Mouse (Mus musculus): ENCODE data around the gene Sv2c. TPM values are rescaled to one million over a fixed set of nuclear protein-coding genes. Genes with fewer than 3 reads are reported as not detected.
A peak's percentile ranks its signal among the peaks of the same experiment; 100 is the strongest.

Gene Sv2c
- polyA plus RNA-seq (2015; fragmentation: Nextera tagmentation; extraction: Ambion mirVana) = 26.8 and 32.3 TPM in 2 replicates

DNA sequence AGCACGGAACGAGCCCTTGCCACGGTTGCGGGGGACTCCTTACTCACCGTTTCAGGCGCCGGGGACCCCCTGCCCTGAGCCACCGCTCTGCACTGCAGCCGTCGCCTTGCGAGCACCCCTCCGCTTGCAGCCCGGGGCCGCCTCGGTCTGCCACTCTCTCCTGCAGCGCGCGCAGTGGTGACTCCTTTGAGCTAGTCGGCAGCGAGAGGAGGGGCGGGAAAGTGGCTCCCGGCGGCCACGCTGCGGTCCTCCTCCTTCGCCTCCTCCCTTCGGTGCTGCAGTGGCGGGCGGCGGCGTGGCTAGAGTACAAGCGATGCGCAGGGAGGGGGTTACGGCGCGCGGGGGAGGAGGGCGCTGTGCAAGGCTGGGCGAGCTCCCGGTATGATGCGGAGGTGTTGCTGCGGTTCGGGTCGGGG lies at the start of gene Sv2c:
TSS of gene Sv2c (minus strand) at position 177 of the 416 bp plus-strand sequence.
- Histone ChIP-seq H3K27ac (replicated peaks) (peak within 1 kb of the TSS; percentile 91), H3K36me3 (no peaks in the 10 kb centered on the region), H3K4me1 (replicated peaks) (peaks cover 49% of the 10 kb centered on the region), H3K27me3 (peaks cover 54% of the 10 kb centered on the region), H3K4me3 (peak within 1 kb of the TSS; percentile 55), H3K9ac (peak within 1 kb of the TSS; percentile 75), H3K9me3 (no peaks in the 10 kb centered on the region), H3K4me2 (peak within 1 kb of the TSS; percentile 75)
- 1% methylated on average over 40 of the region's 44 CpGs for WGBS
- peak; percentile 69 for ATAC-seq (ENCODE audit: low read depth)

DNA sequence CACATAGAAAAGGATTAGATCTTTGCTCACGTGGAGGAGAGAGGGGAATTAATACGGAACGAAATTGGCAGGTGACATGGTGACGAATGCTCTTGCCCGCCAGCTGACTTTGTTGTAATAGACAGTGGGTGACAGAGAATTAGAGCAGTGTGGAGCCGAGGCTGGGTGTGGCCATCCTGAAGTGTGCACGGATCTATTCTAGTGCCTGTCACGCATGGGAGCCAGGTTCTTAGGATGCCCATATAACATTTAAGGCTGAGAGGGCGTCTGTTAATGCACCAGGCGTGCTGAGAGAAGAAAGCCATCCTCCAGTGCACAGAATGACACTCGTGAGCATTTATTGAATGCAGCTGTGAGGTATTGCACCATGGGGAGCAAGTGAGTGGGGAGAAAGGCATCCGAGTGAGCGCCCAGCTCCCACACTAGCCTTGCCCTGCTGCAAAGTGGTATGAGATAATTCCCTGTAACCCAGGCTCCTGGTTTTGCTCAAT lies 48.3 kb upstream of the Sv2c start:
- Histone ChIP-seq H3K27me3 (no peaks in the 10 kb centered on the region), H3K9ac (no peak overlapping the region), H3K4me1 (replicated peaks) (peaks cover 19% of the 10 kb centered on the region), H3K4me2 (peak overlapping the region; percentile 39), H3K27ac (replicated peaks) (peak overlapping the region; percentile 84), H3K4me3 (no peak overlapping the region), H3K36me3 (no peaks in the 10 kb centered on the region), H3K9me3 (no peaks in the 10 kb centered on the region)
- ATAC-seq (ENCODE audit: low read depth) = peak; percentile 64; the same call in 1 of the 2 replicates
- WGBS = 38% methylated on average over 13 of the region's 13 CpGs

DNA sequence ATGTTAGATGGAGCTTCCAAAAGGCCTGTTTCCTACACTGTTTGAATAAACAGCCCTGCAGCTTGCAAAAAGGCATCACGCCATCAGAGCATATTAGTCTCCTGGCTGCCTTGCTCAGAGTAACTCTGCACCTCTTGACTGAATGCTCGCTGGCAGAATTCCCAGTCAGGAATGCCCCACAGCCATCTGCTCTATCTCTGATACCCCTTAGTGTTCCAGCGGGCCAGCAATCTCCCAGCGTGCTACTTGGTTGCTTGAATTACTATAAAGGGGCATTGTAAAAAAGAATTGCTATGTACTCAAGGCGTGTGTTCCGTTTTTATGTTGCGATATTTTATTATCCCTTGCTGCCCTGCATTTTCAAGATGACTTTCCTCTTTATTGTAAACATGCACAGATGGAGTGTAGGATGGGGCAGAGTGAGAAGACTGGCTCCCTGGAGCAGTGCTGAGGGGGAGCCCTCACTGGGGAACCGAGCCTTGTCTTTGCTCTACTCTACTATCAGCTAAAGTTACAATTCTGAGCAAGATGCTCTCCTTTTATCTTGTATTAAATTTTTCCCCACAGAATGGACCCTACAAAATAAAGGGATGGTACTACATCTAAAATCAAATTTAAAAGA lies 43.3 kb upstream of the Sv2c start:
- Histone ChIP-seq H3K4me2 (peak overlapping the region; percentile 11; the same call in 1 of the 2 replicates), H3K9ac (no peak overlapping the region), H3K4me3 (no peak overlapping the region), H3K4me1 (replicated peaks) (peaks cover 35% of the 10 kb centered on the region), H3K9me3 (no peaks in the 10 kb centered on the region), H3K36me3 (no peaks in the 10 kb centered on the region), H3K27me3 (no peaks in the 10 kb centered on the region), H3K27ac (replicated peaks) (peak overlapping the region; percentile 85)
- WGBS = 27% methylated on average over 8 of the region's 8 CpGs
- peak; percentile 92 for ATAC-seq (ENCODE audit: low read depth)

DNA sequence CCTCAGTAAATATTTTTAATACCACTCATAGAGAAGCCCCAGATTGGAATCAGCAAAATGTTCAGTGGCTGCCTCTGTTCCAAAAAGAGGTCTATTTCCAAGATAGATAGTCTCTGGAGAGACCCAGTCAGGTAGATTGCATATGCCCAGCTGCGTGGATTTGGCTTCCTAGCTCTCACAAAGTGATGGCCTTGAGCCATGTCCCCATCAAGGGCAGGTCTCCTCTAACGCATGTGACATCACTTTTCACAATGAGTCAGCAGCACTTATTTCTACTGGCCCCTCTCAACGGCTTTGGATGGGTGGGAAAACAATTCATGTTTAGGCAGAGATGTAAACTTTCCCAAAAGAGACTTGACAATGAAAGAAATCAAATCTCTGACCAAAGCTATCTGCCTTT lies 41.3 kb upstream of the Sv2c start:
- ATAC-seq (ENCODE audit: low read depth) = no peak
- 71% methylated on average over 3 of the region's 3 CpGs for WGBS
- no peak overlapping the region for H3K4me3 ChIP-seq

DNA sequence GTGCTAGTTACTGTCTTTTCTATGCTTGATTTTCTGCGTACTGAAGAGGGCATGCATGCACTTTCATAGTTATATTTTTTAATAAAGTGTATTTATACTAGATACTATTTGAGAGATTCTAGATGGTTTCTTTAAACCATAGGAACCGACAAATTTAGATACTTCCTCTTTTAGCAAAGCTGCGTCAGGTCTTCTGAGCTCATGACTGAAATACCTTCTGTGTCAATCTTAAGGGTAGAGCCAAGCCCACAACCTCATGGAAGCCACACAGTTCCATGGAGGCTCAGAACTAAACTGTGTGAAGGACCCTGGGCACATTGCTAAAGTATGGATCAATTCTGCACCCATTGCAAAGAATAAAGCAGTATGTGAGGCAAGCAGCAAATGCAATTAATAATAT lies 39.9 kb upstream of the Sv2c start:
- no peak for ATAC-seq (ENCODE audit: low read depth)
- H3K9me3 ChIP-seq = no peaks in the 10 kb centered on the region
- 94% methylated on average over 3 of the region's 3 CpGs for WGBS

More for the DNA sequence above, 41.3 kb upstream of the Sv2c start:
- Histone ChIP-seq H3K36me3 (no peaks in the 10 kb centered on the region), H3K9ac (no peak overlapping the region), H3K4me1 (replicated peaks) (peaks cover 42% of the 10 kb centered on the region), H3K4me2 (no peak overlapping the region), H3K27ac (replicated peaks) (no peak overlapping the region), H3K27me3 (no peaks in the 10 kb centered on the region), H3K9me3 (no peaks in the 10 kb centered on the region)

DNA sequence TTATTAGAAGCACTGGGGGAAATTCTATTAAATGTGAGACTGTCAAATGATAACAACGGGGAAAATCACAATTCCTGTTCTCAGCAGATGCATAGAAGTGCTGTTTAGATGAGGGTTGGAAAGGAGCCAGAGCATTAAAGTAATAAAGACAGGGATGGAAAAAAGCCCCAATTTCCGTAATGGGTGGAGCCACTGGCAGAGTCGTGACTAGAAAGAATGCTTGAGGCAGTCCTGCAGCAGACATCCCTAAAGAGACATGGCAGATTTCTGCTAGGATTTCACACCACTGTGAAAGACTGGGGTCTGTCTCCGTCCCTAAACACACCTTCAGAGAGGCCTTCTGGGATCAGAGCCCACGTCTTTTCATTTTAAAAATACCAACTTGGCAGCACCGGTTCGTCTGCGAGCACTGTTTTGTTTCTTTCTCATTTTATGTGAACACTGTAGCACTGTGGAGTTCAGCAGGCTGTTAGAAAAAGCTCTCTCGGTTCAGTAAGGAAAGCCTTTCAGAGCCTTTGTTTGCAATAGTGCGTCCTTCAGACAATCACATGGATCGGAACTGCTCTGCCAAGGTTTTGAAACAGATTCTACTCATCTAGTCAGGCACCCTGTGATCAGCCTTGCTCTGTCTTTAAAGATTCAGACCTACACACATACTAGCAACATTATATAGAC lies 36.8 kb upstream of the Sv2c start:
- Histone ChIP-seq H3K9ac (peak overlapping the region; percentile 52; the same call in 1 of the 2 replicates), H3K27me3 (no peaks in the 10 kb centered on the region), H3K4me3 (no peak overlapping the region), H3K4me1 (replicated peaks) (peaks cover 24% of the 10 kb centered on the region), H3K4me2 (peak overlapping the region; percentile 37), H3K9me3 (no peaks in the 10 kb centered on the region), H3K27ac (replicated peaks) (peak overlapping the region; percentile 88), H3K36me3 (no peaks in the 10 kb centered on the region)
- WGBS = 35% methylated on average over 11 of the region's 11 CpGs
- peak; percentile 68 for ATAC-seq (ENCODE audit: low read depth)

More for the DNA sequence above, 39.9 kb upstream of the Sv2c start:
- Histone ChIP-seq H3K9ac (no peak overlapping the region), H3K4me1 (replicated peaks) (peaks cover 46% of the 10 kb centered on the region), H3K36me3 (no peaks in the 10 kb centered on the region), H3K27ac (replicated peaks) (no peak overlapping the region), H3K4me3 (no peak overlapping the region), H3K4me2 (no peak overlapping the region), H3K27me3 (no peaks in the 10 kb centered on the region)

DNA sequence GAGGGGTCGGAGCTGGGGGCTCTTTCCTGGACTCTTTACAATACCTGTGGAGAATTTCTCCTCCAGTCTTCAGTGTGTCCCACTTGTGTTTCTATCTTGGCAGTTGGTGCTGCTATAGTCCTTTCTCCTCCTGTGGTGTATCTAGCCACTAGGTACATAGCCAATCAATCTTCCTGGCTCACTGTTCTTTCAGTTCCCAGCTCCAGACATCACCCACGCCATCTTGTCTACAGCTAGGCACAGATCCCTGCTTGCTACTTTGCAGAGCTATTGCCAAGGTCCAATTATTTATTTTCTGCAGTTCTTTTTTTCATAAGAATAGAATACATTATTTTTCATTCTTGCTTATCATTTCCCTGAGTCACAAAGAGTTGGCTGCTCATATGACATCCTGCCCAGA lies 34.2 kb upstream of the Sv2c start:
- H3K4me1 ChIP-seq (replicated peaks) = peaks cover 14% of the 10 kb centered on the region
- H3K4me3 ChIP-seq = no peak overlapping the region
- H3K36me3 ChIP-seq = no peaks in the 10 kb centered on the region
- ATAC-seq (ENCODE audit: low read depth) = no peak
- H3K27ac ChIP-seq (replicated peaks) = no peak overlapping the region
- no peaks in the 10 kb centered on the region for H3K9me3 ChIP-seq
- WGBS = 77% methylated on average over 2 of the region's 2 CpGs
- H3K4me2 ChIP-seq = no peak overlapping the region
- H3K9ac ChIP-seq = no peak overlapping the region
- H3K27me3 ChIP-seq = no peaks in the 10 kb centered on the region

DNA sequence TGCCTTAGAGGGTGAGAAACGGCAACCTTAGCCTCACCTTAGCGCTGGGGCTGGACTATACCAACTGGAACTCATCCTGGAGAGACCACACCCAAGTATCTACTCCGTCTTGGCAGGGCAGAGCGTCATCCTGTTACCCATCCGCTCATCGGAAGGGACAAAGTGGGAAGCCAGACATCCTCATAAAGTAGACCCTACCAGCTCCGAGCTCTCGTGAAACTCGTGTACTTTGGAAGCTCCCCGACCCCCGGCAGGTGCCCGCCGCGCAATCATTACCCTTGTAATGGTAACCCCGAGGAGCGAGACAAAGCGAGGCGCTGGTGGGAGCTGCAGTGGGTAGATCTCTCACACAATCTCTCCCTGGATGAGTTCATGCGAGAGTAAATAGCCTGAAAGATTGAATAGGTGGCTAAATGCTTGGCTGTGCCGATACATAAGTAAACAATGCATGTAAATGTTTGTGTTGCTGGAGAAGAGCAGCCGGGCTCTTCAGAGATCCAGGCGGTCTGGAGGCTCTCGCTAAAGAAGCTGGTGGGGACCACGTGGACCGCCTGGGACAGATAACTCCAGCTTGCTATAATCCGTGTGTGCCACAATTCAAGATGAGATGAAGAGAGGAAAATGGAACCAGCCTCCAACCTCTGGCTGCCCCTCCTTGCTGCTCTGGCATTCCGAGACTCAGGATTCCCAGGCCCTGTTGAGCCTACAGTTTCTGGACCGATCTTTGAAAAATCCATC lies 1.2 kb upstream of the Sv2c start:
- H3K4me3 ChIP-seq = peak overlapping the region; percentile 55
- no peaks in the 10 kb centered on the region for H3K36me3 ChIP-seq
- peaks cover 49% of the 10 kb centered on the region for H3K4me1 ChIP-seq (replicated peaks)
- H3K9ac ChIP-seq = peak overlapping the region; percentile 75
- H3K9me3 ChIP-seq = no peaks in the 10 kb centered on the region
- peaks cover 53% of the 10 kb centered on the region for H3K27me3 ChIP-seq
- H3K27ac ChIP-seq (replicated peaks) = peak overlapping the region; percentile 91
- 2% methylated on average over 28 of the region's 28 CpGs for WGBS
- ATAC-seq (ENCODE audit: low read depth) = peak; percentile 33
- H3K4me2 ChIP-seq = peak overlapping the region; percentile 75

DNA sequence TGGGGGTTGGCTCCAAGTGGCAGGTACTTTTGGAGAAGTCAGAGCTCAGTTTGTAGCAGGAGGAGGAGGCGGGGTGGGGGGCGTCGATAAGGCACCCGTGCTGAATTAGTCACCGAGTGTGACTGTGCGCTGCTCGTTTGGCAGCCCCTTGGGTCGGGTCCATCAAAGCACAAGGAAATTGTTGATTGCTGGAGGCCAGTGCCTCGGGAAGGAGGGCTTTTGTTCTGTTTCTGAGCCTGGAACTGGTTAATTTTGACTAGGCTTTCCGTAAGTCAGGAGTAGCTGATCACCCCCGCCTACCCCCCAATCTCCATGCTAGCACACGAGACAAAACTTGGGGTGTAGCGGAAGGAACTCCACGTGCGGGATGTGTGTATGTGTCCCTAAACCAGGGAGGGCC lies 456 bp upstream of the Sv2c start:
- no peaks in the 10 kb centered on the region for H3K9me3 ChIP-seq

DNA sequence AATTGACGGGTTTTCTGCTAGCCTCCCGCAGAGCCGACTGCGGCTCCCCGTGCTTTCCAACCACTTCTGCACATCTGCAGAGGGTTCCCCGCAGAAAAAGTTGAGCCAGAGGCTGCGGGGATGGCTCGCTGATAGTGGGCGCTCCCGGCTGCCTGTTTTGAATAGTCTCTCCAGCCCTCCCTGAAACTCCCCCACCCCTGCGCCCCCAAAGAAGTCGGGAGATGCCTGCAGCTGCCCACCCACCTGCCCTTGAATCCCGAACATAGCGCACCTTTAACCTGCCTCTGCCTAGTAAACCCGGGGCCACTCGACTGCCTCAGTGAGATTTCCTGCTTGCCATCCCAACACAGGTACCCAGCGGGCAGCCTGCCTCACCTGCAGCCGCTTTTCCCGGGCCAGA lies 466 bp downstream of the Sv2c start:
- under 1% methylated on average over 19 of the region's 19 CpGs for WGBS
- H3K27me3 ChIP-seq = peaks cover 57% of the 10 kb centered on the region

More for the DNA sequence above, 456 bp upstream of the Sv2c start:
- H3K27ac ChIP-seq (replicated peaks) = peak overlapping the region; percentile 91
- peaks cover 53% of the 10 kb centered on the region for H3K27me3 ChIP-seq
- H3K4me3 ChIP-seq = peak overlapping the region; percentile 55
- H3K4me1 ChIP-seq (replicated peaks) = peaks cover 49% of the 10 kb centered on the region
- H3K36me3 ChIP-seq = no peaks in the 10 kb centered on the region
- peak; percentile 27 for ATAC-seq (ENCODE audit: low read depth)
- WGBS = 1% methylated on average over 15 of the region's 15 CpGs
- peak overlapping the region; percentile 75 for H3K4me2 ChIP-seq
- peak overlapping the region; percentile 75 for H3K9ac ChIP-seq

DNA sequence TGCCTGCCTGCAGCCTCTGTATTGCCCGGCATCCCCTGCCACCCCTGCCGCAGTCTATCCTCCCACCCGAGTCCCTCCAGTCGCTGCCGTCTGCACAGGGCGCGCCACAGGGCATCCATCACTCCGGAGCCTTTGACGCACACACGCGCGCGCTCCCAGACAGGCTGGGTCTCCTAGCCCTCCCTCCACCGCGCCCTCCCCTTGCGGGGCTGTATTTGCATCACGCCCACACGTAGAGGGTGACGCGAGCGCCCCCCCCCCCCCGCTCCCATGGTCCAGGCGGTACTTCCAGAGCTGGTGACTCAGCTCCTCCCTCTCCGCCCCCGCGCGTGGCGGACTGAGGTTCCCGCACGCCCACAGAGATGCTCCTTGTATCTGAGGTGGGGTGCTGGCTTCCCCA lies 1.3 kb downstream of the Sv2c start:
- peaks cover 57% of the 10 kb centered on the region for H3K27me3 ChIP-seq
- peak overlapping the region; percentile 55 for H3K4me3 ChIP-seq
- peak overlapping the region; percentile 75 for H3K9ac ChIP-seq
- ATAC-seq (ENCODE audit: low read depth) = peak; percentile 91
- peak overlapping the region; percentile 91 for H3K27ac ChIP-seq (replicated peaks)
- H3K4me2 ChIP-seq = peak overlapping the region; percentile 75
- H3K36me3 ChIP-seq = no peaks in the 10 kb centered on the region
- 1% methylated on average over 26 of the region's 30 CpGs for WGBS
- peaks cover 49% of the 10 kb centered on the region for H3K4me1 ChIP-seq (replicated peaks)
- no peaks in the 10 kb centered on the region for H3K9me3 ChIP-seq

More for the DNA sequence above, 466 bp downstream of the Sv2c start:
- H3K36me3 ChIP-seq = no peaks in the 10 kb centered on the region
- H3K4me2 ChIP-seq = peak overlapping the region; percentile 75
- 0 out of 2 replicates have a peak, but pooled peaks have one; percentile 3 for ATAC-seq (ENCODE audit: low read depth)
- H3K4me3 ChIP-seq = peak overlapping the region; percentile 55
- H3K9ac ChIP-seq = peak overlapping the region; percentile 75
- peak overlapping the region; percentile 91 for H3K27ac ChIP-seq (replicated peaks)
- H3K4me1 ChIP-seq (replicated peaks) = peaks cover 49% of the 10 kb centered on the region
- H3K9me3 ChIP-seq = no peaks in the 10 kb centered on the region

DNA sequence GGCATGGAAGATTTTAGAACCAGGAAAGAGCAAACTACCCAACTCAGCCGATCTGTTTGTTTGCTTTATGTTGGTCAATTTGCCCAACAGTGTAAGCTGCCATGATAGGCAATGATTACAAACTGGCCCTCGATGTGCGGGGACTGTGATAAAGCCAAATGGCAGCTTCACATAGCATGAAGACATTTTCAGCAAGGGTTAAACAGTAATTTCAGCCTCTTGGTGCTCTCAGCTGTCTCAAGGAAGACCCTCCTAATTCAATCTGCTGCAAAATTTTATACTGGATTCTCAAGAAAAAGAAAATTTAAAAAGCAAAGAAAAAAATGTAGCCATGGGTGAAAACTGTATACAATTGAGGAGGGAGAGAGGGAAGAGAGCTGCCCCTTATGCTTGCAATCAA lies 3.3 kb downstream of the Sv2c start:
- H3K27ac ChIP-seq (replicated peaks) = peak overlapping the region; percentile 91
- peak overlapping the region; percentile 75 for H3K4me2 ChIP-seq
- 71% methylated on average over 3 of the region's 3 CpGs for WGBS
- H3K4me3 ChIP-seq = peak overlapping the region; percentile 55
- peaks cover 44% of the 10 kb centered on the region for H3K27me3 ChIP-seq
- H3K9me3 ChIP-seq = no peaks in the 10 kb centered on the region
- H3K36me3 ChIP-seq = no peaks in the 10 kb centered on the region
- peaks cover 41% of the 10 kb centered on the region for H3K4me1 ChIP-seq (replicated peaks)
- peak overlapping the region; percentile 75; the same call in 1 of the 2 replicates for H3K9ac ChIP-seq
- ATAC-seq (ENCODE audit: low read depth) = no peak
